Mouse (Mus musculus) heart, adult 11 months (tissue): Measurements from ENCODE around the gene Olfr589.
"Not testable (repeated sequence)": the region's sequence is repeated elsewhere in the genome, so short reads cannot be mapped to it uniquely, and the experiment has no call there.

ENCODE experiments used
- DNase-seq: peaks from one replicate; pipeline ENCODE4 v3.0.0; 2022

Olfr589 gene

DNA sequence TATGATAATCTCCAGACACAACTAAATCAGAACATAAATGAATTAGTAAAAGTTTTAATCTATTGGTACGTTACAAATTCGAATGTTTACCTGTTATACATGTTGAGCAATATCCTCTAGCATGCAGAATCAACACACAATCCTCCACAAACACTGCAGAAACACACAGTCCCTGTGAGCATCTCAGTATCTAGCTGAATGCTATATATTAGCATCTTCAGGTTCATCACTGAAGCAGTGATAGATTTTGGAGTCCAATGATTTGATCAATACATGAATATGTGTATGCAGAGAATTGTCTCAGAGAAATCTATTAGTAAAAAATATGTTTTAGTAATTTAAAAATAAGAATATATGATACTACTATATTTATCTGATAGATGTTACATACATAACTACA is at the start of gene Olfr589:
TSS of gene Olfr589 (minus strand) at position 101 of the 400 bp plus-strand sequence.
- no peak for DNase-seq

DNA sequence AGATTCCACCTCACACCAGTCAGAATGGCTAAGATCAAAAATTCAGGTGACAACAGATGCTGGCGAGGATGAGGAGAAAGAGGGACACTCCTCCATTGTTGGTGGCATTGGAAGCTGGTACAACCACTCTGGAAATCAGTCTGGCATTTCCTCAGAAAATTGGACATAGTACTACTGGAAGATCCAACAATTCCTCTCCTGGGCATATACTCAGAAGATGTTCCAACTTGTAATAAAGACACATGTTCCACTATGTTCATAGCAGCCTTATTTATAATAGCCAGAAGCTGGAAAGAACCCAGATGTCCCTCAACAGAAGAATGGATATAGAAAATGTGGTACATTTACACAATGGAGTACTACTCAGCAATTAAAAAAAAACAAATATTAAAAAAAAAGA is 28.3 kb upstream of the Olfr589 start, which contains the start of gene Olfr592:
TSS of gene Olfr592 (plus strand) at position 301 of the 400 bp plus-strand sequence.
- DNase-seq, result not testable (repeated sequence)

DNA sequence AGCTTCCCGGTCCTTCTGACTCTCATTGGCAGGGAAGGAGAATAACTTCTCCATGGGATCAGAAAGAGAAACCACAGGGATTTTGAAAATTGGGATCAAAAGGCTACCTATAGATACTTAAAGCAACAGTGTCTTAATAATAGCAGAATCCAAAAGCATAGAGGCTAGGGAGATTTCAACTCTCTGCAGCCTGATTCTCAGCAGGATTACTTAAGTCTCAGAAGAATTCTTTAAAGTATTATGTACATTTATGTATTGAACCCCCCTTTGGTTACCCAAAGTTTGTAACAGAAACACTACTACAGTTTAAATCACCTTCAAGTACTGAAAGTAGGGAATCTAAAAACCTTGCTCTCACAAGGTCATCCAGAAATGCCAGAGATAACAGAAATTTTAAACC is 22.1 kb upstream of the Olfr589 start, which contains the start of gene Olfr591:
TSS of gene Olfr591 (minus strand) at position 101 of the 400 bp plus-strand sequence.
- DNase-seq, result no peak

DNA sequence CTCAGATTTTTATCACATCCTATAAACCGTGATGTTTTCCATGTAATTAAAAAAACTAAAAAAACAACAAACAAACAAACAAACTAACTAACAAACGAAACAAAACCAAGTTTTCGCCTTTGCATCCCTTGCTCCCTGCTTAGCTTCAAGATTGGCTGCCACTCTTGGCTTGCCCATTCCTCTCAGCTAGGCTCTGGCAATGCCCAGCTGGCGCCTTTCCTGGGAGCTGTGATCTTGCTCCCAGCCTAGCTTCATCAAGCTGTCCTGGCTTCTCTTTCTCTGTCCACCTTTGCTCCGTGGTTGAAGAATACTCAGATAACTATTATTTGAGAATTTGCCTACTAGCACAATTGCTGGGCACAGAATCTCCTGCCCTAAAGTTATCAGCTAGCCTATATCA is 13.5 kb upstream of the Olfr589 start:
- DNase-seq, result peak; percentile 78

- no peak for DNase-seq
These were observed 15.6 kb downstream of the Olfr589 start, which contains the start of gene Olfr588-ps1 for GRCm38 (mm10) chr7:103140579-103140978. Gene Olfr588-ps1 (plus strand): TSS chr7:103140879.

- DNase-seq, result peak; percentile 21
These were observed 30.6 kb downstream of the Olfr589 start, which contains the start of gene Olfr586 for GRCm38 (mm10) chr7:103125538-103125937. Gene Olfr586 (minus strand): TSS chr7:103125638.

GRCm38 (mm10) chr7:103119406-103119805 is 36.8 kb downstream of the Olfr589 start:
- DNase-seq, result no peak
